Mouse (Mus musculus) frontal cortex, postnatal 36 days (tissue): Measurements from ENCODE around the gene Gm29866.
"Not testable (repeated sequence)": the region's sequence is repeated elsewhere in the genome, so short reads cannot be mapped to it uniquely, and the experiment has no call there.

ENCODE experiments used
- DNase-seq, 2 experiments: peaks; one replicate each; pipeline ENCODE4 v3.0.0; 2022; ENCODE audit warnings: low spot score in 2 of 2

Gm29866 gene

GRCm38 (mm10) chrY:20993557-20993956, at the start of gene Gm29866:
Gm29866 (minus strand) TSS chrY:20993657.
- not testable (repeated sequence) for DNase-seq
